Mouse (Mus musculus) heart, embryonic 11.5 days (tissue): ENCODE results near the gene Ppp1r21. TPM values are rescaled to one million over a fixed set of nuclear protein-coding genes. Genes with fewer than 3 reads are reported as not detected.

Source experiments
- ATAC-seq: fragments of 200-750 bp; cut with Nextera tagmentation; replicated peaks from 2 replicates; pipeline ENCODE4 v1.8.0; 2017; ENCODE audit warnings: moderate library complexity; ENCODE audit not compliant: insufficient number of reproducible peaks, low FRiP score, low TSS enrichment
- H3K27ac ChIP-seq: fragments of 300-500 bp; sonication (generic); 2 replicates; pipeline ENCODE4 v1.5.1; 2014; ENCODE audit warnings: mild to moderate bottlenecking, low read depth, low read length
- H3K27me3 ChIP-seq: fragments of 300-500 bp; sonication (generic); 2 replicates; pipeline ENCODE4 v1.6.1; 2014; ENCODE audit warnings: mild to moderate bottlenecking, low read length, mixed read lengths; ENCODE audit not compliant: control insufficient read depth, insufficient read depth
- H3K36me3 ChIP-seq: fragments of 300-500 bp; sonication (generic); 2 replicates; pipeline ENCODE4 v1.6.1; 2014; ENCODE audit warnings: mild to moderate bottlenecking, low read length, moderate library complexity, mixed read lengths; ENCODE audit not compliant: control insufficient read depth, insufficient read depth
- H3K4me1 ChIP-seq: fragments of 300-500 bp; sonication (generic); 2 replicates; pipeline ENCODE4 v1.6.1; 2014; ENCODE audit warnings: low read length; ENCODE audit not compliant: control insufficient read depth, insufficient read depth
- H3K4me2 ChIP-seq: fragments of 300-500 bp; sonication (generic); 2 replicates; pipeline ENCODE4 v1.6.1; 2014; ENCODE audit warnings: mild to moderate bottlenecking, moderate library complexity
- H3K4me3 ChIP-seq: fragments of 300-500 bp; sonication (generic); 2 replicates; pipeline ENCODE4 v1.5.1; 2014; ENCODE audit warnings: low read depth, low read length
- H3K9ac ChIP-seq: fragments of 300-500 bp; sonication (generic); 2 replicates; pipeline ENCODE4 v1.6.1; 2014; ENCODE audit warnings: mild to moderate bottlenecking, low read depth, low read length, moderate library complexity
- H3K9me3 ChIP-seq: fragments of 300-500 bp; sonication (generic); replicated peaks from 2 replicates; pipeline ENCODE4 v1.6.1; 2016; ENCODE audit warnings: low read length; ENCODE audit not compliant: control insufficient read depth
- WGBS: fragments of 180-500 bp; shearing (Covaris S2); extraction: QIAGEN DNeasy Blood & Tissue Kit; methylation state at CpG from one replicate; pipeline ENCODE4 v1.1.7; 2014; ENCODE audit not compliant: insufficient replicate concordance; 5-methylcytosine and 5-hydroxymethylcytosine counted together
- polyA plus RNA-seq: library from polyadenylated mRNA; unstranded; fragments of >200 nt; fragmentation: Nextera tagmentation; extraction: Ambion mirVana; gene quantifications from 2 replicates; pipeline ENCODE4 v1.2.1, GENCODE M21; 2014

Ppp1r21 gene
- polyA plus RNA-seq, 1 experiment from 2014 or later: 15.9 TPM

GRCm38 (mm10) chr17:88627150-88627549 is 97.2 kb downstream of the Ppp1r21 start:
- 68% methylated on average over 7 of the region's 7 CpGs for WGBS
- Histone ChIP-seq H3K4me2 (peak overlapping the region; percentile 41), H3K4me1 (peaks cover 44% of the 10 kb centered on the region), H3K36me3 (no peaks in the 10 kb centered on the region), H3K27me3 (no peaks in the 10 kb centered on the region), H3K9me3 (no peaks in the 10 kb centered on the region), H3K27ac (peak overlapping the region; percentile 87), H3K9ac (no peak overlapping the region; the same call in 1 of the 2 replicates), H3K4me3 (0 out of 2 replicates have a peak overlapping the region, but pooled peaks have one; percentile 12)
- no peak for ATAC-seq

- Histone ChIP-seq H3K4me1 (peaks cover 44% of the 10 kb centered on the region), H3K4me2 (peak overlapping the region; percentile 52)
Measured at GRCm38 (mm10) chr17:88628676-88629380, 98.9 kb downstream of the Ppp1r21 start.

GRCm38 (mm10) chr17:88629381-88629759 is 99.5 kb downstream of the Ppp1r21 start:
- H3K4me3 ChIP-seq: no peak overlapping the region
- 15% methylated on average over 4 of the region's 4 CpGs for WGBS
- peak overlapping the region; percentile 52 for H3K4me2 ChIP-seq

More at GRCm38 (mm10) chr17:88628676-88629380, 98.9 kb downstream of the Ppp1r21 start:
- peak; percentile 60 for ATAC-seq
- Histone ChIP-seq H3K4me3 (no peak overlapping the region), H3K9me3 (no peaks in the 10 kb centered on the region), H3K27me3 (no peaks in the 10 kb centered on the region), H3K9ac (peak overlapping the region; percentile 28; the same call in 1 of the 2 replicates), H3K27ac (peak overlapping the region; percentile 87), H3K36me3 (no peaks in the 10 kb centered on the region)
- 23% methylated on average over 9 of the region's 10 CpGs for WGBS

GRCm38 (mm10) chr17:88629931-88630553 is 100.1 kb downstream of the Ppp1r21 start:
- H3K4me3 ChIP-seq: no peak overlapping the region
- peaks cover 44% of the 10 kb centered on the region for H3K4me1 ChIP-seq
- H3K27ac ChIP-seq: peak overlapping the region; percentile 87
- H3K36me3 ChIP-seq: no peaks in the 10 kb centered on the region
- 26% methylated on average over 11 of the region's 11 CpGs for WGBS
- peak overlapping the region; percentile 52 for H3K4me2 ChIP-seq
- H3K9ac ChIP-seq: peak overlapping the region; percentile 63; the same call in 1 of the 2 replicates
- no peak for ATAC-seq
- no peaks in the 10 kb centered on the region for H3K9me3 ChIP-seq
- H3K27me3 ChIP-seq: no peaks in the 10 kb centered on the region

More at GRCm38 (mm10) chr17:88629381-88629759, 99.5 kb downstream of the Ppp1r21 start:
- Histone ChIP-seq H3K9me3 (no peaks in the 10 kb centered on the region), H3K27ac (peak overlapping the region; percentile 87), H3K27me3 (no peaks in the 10 kb centered on the region), H3K4me1 (peaks cover 44% of the 10 kb centered on the region), H3K36me3 (no peaks in the 10 kb centered on the region), H3K9ac (0 out of 2 replicates have a peak overlapping the region, but pooled peaks have one; percentile 28)
- ATAC-seq: peak; percentile 36

- no peak overlapping the region for H3K4me3 ChIP-seq
- H3K36me3 ChIP-seq: no peaks in the 10 kb centered on the region
- no peaks in the 10 kb centered on the region for H3K27me3 ChIP-seq
- no peak overlapping the region; the same call in 1 of the 2 replicates for H3K9ac ChIP-seq
- 73% methylated on average over 3 of the region's 3 CpGs for WGBS
- H3K27ac ChIP-seq: peak overlapping the region; percentile 87
- H3K4me1 ChIP-seq: peaks cover 41% of the 10 kb centered on the region
- ATAC-seq: no peak
- peak overlapping the region; percentile 52; the same call in 1 of the 2 replicates for H3K4me2 ChIP-seq
- no peaks in the 10 kb centered on the region for H3K9me3 ChIP-seq
Measured at GRCm38 (mm10) chr17:88630554-88630948, 100.6 kb downstream of the Ppp1r21 start.

GRCm38 (mm10) chr17:88632631-88633030 is 102.7 kb downstream of the Ppp1r21 start:
- ATAC-seq: no peak
- no peak overlapping the region for H3K4me3 ChIP-seq
- H3K4me1 ChIP-seq: peaks cover 21% of the 10 kb centered on the region
- no peaks in the 10 kb centered on the region for H3K9me3 ChIP-seq
- 84% methylated on average over 3 of the region's 3 CpGs for WGBS
- no peaks in the 10 kb centered on the region for H3K36me3 ChIP-seq
- H3K27me3 ChIP-seq: no peaks in the 10 kb centered on the region
- H3K9ac ChIP-seq: no peak overlapping the region
- H3K27ac ChIP-seq: no peak overlapping the region
- H3K4me2 ChIP-seq: no peak overlapping the region

- 80% methylated on average over 14 of the region's 14 CpGs for WGBS
- no peak overlapping the region for H3K27ac ChIP-seq
- ATAC-seq: no peak
- no peaks in the 10 kb centered on the region for H3K27me3 ChIP-seq
- no peak overlapping the region for H3K4me3 ChIP-seq
- H3K4me2 ChIP-seq: no peak overlapping the region
- H3K9ac ChIP-seq: no peak overlapping the region
- H3K4me1 ChIP-seq: no peaks in the 10 kb centered on the region
- no peaks in the 10 kb centered on the region for H3K36me3 ChIP-seq
- no peaks in the 10 kb centered on the region for H3K9me3 ChIP-seq
Measured at GRCm38 (mm10) chr17:88636076-88636475, 106.2 kb downstream of the Ppp1r21 start.

GRCm38 (mm10) chr17:88636587-88636986 is 106.7 kb downstream of the Ppp1r21 start:
- Histone ChIP-seq H3K4me1 (no peaks in the 10 kb centered on the region), H3K9me3 (no peaks in the 10 kb centered on the region), H3K9ac (no peak overlapping the region), H3K27me3 (no peaks in the 10 kb centered on the region), H3K36me3 (no peaks in the 10 kb centered on the region), H3K4me3 (no peak overlapping the region), H3K27ac (no peak overlapping the region), H3K4me2 (no peak overlapping the region)
- 57% methylated on average over 12 of the region's 12 CpGs for WGBS
- no peak for ATAC-seq
